Mouse (Mus musculus) right cerebral cortex, postnatal 25 days (tissue): ENCODE results near the gene Esr1.
"Not testable (repeated sequence)": the region's sequence is repeated elsewhere in the genome, so short reads cannot be mapped to it uniquely, and the experiment has no call there.

Source experiments
- DNase-seq: peaks from one replicate; pipeline ENCODE4 v3.0.0; 2022

The Esr1 gene

GRCm38 (mm10) chr10:4620596-4621504 lies 9.5 kb downstream of the Esr1 start:
- no peak for DNase-seq

- no peak for DNase-seq
These were observed 10.1 kb downstream of the Esr1 start for GRCm38 (mm10) chr10:4621505-4621815.

- DNase-seq: no peak
These were observed 11.9 kb downstream of the Esr1 start for GRCm38 (mm10) chr10:4623319-4623718.

- no peak for DNase-seq
These were observed 13.2 kb downstream of the Esr1 start for GRCm38 (mm10) chr10:4624581-4624980.

DNA sequence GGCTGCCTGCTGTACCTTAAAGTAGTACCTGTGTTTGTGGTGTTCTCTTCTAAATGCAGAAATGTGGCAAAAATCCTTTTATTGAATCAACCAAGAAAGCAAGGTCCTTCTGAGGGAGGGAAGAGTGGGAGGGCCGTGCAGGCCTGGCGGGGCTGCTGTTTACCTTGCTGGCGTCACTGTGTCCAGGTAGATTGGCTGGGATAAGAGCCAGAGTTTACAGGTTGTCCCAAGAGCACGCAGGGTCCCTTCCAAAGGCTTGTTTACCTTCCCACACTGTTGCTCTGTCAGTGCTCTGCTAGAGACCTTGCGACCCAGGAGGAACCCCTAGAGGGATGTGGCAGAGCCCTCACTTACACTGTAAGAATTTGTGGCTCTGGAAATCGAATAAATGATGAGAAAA lies 13.9 kb downstream of the Esr1 start:
- no peak for DNase-seq

GRCm38 (mm10) chr10:4626432-4626831 lies 15.0 kb downstream of the Esr1 start:
- DNase-seq: no peak

DNA sequence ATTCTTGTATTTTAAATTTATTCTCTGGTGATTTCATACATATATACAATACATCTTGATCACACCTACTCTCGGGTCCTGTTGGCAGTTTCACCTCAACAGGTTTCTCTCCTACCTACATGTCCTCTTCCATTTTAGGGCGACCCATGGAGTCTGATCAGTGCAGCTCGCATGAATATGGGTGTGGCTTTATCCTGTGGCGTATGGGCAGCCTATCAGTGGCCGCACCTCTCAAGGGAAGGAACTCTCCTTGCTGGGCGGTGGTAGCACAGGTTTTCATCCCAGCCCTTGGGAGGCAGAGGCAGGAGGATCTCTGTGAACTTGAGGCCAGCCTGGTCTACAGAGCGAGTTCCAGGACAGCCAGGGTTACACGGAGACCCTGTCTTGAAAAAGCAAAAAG lies 15.6 kb downstream of the Esr1 start:
- DNase-seq: no peak

DNA sequence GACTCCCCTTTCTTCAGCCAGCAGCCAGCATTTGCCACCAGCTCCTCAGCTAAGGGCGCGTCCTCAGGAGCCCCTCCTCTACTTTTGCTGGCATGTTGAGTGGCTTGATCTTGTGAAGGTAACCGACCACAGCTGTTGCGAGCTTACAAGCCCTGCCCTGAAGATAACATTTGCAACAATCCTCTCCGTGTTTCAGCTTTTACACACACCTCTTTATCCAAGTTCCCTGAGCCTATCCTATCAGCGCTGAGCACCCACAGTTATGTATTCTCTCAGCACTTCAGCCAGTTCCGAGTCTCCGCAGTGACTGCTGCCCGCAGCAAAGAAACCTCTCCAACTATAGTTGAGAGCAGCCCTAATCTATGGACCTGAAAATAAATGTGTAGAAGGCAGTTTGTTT lies 16.0 kb downstream of the Esr1 start:
- no peak for DNase-seq

- DNase-seq: no peak
These were observed 17.9 kb downstream of the Esr1 start for GRCm38 (mm10) chr10:4629314-4629713.

GRCm38 (mm10) chr10:4632211-4632704 lies 20.9 kb downstream of the Esr1 start:
- no peak for DNase-seq

DNA sequence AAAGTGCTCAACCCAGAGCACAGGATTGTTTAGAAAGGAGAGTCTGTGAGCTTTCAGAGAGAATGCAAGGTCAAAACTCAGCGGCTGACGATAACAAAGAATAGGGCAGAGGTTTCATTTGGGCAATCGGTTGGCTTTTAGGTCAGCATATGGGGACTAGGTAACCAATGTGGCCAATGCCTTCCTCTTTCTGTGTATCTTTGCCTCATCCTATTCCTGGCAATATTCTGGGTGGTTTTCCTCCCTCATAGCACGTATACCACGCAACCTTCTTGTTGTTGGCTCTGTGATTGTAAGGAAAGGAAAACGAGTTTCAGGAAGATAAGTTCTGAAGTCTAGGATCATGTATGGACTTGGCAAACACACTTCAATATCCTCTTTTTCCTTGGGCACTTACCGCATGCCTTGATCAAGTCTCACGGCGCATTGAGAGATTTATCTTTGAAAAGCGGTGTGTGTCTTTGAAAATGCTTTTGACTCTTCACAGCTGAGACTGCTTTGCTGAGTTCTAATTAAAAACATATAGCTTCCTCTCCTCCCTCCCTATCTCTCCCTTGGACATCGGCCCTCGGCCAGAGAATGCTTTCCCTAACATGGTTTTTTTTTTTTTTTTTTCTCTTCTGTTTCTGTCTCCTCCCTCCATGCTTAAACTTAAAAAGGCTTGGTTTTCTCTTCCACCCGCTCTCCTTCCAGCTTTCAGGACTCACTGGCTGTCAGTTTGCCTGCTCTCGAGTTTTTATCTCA lies 22.1 kb downstream of the Esr1 start:
- DNase-seq: no peak

DNA sequence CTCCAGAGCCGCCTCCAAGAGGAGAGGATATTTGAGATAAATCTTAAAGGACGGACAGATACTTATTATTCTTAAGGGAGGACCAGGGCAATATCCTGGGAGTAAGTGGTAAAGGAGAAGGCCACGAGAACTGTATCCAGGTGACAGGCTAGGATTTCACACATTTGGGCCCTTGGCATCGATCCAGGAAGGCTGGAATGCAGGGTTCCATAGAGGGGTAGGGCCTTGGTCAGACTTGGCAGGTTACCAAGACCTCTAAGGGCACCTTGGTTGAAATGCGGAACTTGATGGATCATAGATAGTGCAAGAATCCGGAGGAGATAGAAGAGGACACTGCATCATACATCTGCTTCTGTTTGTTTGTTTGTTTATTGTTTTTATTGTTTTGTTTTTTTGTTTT lies 24.3 kb downstream of the Esr1 start:
- DNase-seq: no peak

DNA sequence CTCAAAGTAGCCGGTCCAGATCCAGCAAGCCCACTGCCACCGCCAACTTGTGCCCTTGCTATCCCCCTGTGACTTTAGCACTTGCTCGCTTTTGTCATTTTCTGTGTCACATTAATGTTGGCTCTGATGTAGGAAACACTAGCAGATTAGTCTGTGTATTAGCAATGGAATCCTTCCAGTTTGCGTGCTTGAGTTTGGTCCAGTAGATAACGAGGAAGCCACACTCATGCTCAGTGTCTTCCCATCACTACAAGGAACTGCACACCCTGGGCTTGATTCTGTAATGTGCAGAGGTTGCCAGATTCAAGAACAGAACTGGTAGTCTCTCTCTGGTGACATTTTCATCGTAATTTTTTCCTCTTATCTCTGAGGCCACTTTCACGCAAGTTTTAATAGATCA lies 34.7 kb downstream of the Esr1 start:
- no peak for DNase-seq

- DNase-seq: no peak
These were observed 35.5 kb downstream of the Esr1 start for GRCm38 (mm10) chr10:4646851-4647250.

GRCm38 (mm10) chr10:4665380-4665779 lies 54.0 kb downstream of the Esr1 start:
- DNase-seq: no peak

GRCm38 (mm10) chr10:4667006-4667405 lies 55.6 kb downstream of the Esr1 start:
- DNase-seq: no peak

GRCm38 (mm10) chr10:4670053-4670452 lies 58.7 kb downstream of the Esr1 start:
- DNase-seq: no peak

DNA sequence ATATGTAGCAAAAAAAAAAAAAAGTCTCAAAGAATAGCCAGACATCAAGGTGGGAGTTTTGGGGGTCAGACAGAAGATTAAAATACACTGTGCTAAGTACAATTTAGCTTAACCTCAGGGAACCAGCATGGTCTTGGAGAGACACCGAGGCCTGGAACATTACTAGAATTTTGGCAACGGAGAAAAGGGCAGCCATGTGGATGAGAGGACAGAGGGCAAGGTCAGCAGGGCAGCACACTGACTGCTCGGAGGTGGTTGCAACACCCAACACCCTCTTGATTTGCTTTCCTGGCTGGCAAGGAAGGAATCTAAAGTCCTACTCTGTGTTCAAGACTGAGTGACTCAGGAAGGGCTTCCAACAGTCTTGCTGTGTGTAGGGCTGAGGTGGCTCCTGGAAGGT lies 60.5 kb downstream of the Esr1 start:
- DNase-seq: no peak

- DNase-seq: no peak
These were observed 62.0 kb downstream of the Esr1 start for GRCm38 (mm10) chr10:4673311-4673816.

- not testable (repeated sequence) for DNase-seq
These were observed 63.7 kb downstream of the Esr1 start for GRCm38 (mm10) chr10:4674983-4675592.

DNA sequence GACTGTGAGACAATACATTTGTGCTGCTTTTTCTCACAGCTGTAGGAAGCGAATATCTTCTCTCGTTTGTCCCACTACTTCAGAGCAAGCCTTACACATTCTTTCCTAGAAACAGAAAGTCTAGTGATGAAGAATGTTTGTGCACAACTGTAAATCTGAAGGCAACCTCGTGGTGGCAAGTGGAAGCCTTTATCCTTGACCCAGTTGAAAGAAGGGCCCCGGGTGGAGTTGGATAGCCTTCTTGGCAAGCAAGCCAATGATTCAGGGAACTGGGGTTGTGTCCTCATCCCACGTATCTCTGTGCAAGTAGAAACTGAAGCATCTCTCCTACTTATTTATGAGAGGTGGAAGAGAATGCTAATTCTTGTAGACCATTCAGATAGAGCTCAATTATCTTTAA lies 71.7 kb downstream of the Esr1 start:
- DNase-seq: no peak

DNA sequence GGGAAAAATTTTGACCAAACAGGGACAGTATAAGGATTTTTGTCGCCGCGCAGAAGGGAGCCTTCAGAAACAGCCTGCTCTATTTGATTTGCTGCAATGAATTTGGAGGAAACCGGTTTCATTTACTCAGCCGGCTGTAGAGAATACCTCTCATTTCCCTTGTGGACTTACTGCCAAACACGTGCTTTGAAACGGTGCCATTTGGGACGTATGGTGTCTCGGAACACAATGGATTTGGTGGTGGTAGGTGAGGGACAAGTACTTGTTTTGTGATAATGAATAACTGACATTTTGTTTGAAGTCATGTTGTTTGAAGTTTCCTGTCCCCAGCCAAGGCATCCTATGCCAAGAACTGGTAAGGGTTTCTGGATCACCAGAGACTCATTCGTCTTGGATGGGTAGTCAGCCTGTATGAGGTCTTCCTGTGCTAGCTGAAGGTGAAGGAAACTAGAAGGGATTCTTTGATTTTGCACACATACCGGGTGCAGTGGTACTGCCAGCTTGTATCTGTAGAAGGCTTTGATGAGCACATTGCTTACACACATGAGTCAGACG lies 72.4 kb downstream of the Esr1 start:
- no peak for DNase-seq

DNA sequence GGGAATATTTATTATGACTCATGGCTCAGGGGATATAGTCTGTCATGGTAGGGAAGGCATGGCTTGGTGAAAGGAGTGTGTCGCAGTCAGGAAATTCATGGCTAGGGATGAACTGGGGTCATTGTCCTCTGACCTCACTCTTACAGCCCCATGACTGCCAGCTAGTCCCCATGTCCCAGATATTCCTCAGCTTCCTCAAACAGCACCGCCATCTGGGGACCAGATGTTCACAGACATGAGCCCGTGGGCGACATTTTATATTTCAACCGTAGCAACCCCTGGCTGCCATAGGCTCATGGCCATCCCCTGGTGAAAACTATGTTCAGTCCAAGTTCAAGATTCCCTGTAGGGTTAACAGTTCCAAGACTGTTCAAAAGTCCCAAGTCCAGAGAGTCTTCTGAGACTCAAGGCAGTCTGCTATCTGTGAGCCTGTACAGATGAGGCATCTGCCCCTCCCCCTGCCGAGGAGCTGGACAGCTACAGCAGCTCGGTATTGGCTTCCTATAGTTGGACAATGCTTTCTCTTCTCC lies 83.0 kb downstream of the Esr1 start:
- DNase-seq: no peak
